Mouse (Mus musculus) adrenal gland, adult (tissue): ENCODE results near the gene G6pc.
"Not testable (repeated sequence)": the region's sequence is repeated elsewhere in the genome, so short reads cannot be mapped to it uniquely, and the experiment has no call there.

Experiments
- DNase-seq, 2 experiments: peaks; one replicate each; pipeline ENCODE4 v3.0.0; 2022 to 2023; ENCODE audit warnings: low spot score in 1 of 2; ENCODE audit not compliant: inconsistent age in 2 of 2

Gene G6pc

GRCm38 (mm10) chr11:101354438-101355010 is 12.8 kb upstream of the G6pc start:
- DNase-seq, result no peak

GRCm38 (mm10) chr11:101355916-101356315 is 11.4 kb upstream of the G6pc start:
- DNase-seq, result no peak

GRCm38 (mm10) chr11:101357505-101358182 is 9.7 kb upstream of the G6pc start:
- DNase-seq, result no peak

GRCm38 (mm10) chr11:101359776-101360175 is 7.6 kb upstream of the G6pc start:
- DNase-seq, result peak; percentile 68 to 83

- peak; percentile 61 to 77 for DNase-seq
Observed at GRCm38 (mm10) chr11:101360651-101361113, 6.7 kb upstream of the G6pc start.

GRCm38 (mm10) chr11:101364531-101364931 is 2.8 kb upstream of the G6pc start:
- DNase-seq, result no peak

- no peak for DNase-seq
Observed at GRCm38 (mm10) chr11:101370141-101370540, 2.8 kb downstream of the G6pc start.

GRCm38 (mm10) chr11:101374421-101374938 is 7.1 kb downstream of the G6pc start:
- DNase-seq, result no peak

GRCm38 (mm10) chr11:101378196-101378595 is 10.8 kb downstream of the G6pc start:
- DNase-seq, result not testable (repeated sequence)

- peak in 1 of 2 experiments; percentile 48 for DNase-seq
Observed at GRCm38 (mm10) chr11:101378926-101379325, 11.6 kb downstream of the G6pc start.

- DNase-seq, result no peak
Observed at GRCm38 (mm10) chr11:101381817-101382216, 14.5 kb downstream of the G6pc start.

- peak; percentile 78 to 90 for DNase-seq
Observed at GRCm38 (mm10) chr11:101395110-101395509, 27.7 kb downstream of the G6pc start.

- DNase-seq, result peak in 1 of 2 experiments; percentile 67
Observed at GRCm38 (mm10) chr11:101415306-101415705, 47.9 kb downstream of the G6pc start.

- DNase-seq, result peak in 1 of 2 experiments; percentile 54
Observed at GRCm38 (mm10) chr11:101416433-101417100, 49.2 kb downstream of the G6pc start.

- DNase-seq, result peak; percentile 89 to 97
Observed at GRCm38 (mm10) chr11:101417101-101417855, 49.9 kb downstream of the G6pc start, which contains the start of gene Aarsd1. Gene Aarsd1 (minus strand): TSS chr11:101417615.

GRCm38 (mm10) chr11:101418991-101419390 is 51.6 kb downstream of the G6pc start:
- DNase-seq, result no peak

GRCm38 (mm10) chr11:101419610-101420009 is 52.2 kb downstream of the G6pc start:
- no peak for DNase-seq

- no peak for DNase-seq
Observed at GRCm38 (mm10) chr11:101420148-101420547, 52.8 kb downstream of the G6pc start.

GRCm38 (mm10) chr11:101424105-101424851 is 56.9 kb downstream of the G6pc start, which contains the start of gene Gm27029:
Gene Gm27029 (minus strand): TSS chr11:101424796.
- no peak for DNase-seq
